Mouse (Mus musculus): ENCODE measurements around the gene Mrps30. TPM values are rescaled to one million over a fixed set of nuclear protein-coding genes. Genes with fewer than 3 reads are reported as not detected.

The Mrps30 gene
- 14.4 and 25.1 TPM in 2 replicates for polyA plus RNA-seq (2012; rRNA removed)

DNA sequence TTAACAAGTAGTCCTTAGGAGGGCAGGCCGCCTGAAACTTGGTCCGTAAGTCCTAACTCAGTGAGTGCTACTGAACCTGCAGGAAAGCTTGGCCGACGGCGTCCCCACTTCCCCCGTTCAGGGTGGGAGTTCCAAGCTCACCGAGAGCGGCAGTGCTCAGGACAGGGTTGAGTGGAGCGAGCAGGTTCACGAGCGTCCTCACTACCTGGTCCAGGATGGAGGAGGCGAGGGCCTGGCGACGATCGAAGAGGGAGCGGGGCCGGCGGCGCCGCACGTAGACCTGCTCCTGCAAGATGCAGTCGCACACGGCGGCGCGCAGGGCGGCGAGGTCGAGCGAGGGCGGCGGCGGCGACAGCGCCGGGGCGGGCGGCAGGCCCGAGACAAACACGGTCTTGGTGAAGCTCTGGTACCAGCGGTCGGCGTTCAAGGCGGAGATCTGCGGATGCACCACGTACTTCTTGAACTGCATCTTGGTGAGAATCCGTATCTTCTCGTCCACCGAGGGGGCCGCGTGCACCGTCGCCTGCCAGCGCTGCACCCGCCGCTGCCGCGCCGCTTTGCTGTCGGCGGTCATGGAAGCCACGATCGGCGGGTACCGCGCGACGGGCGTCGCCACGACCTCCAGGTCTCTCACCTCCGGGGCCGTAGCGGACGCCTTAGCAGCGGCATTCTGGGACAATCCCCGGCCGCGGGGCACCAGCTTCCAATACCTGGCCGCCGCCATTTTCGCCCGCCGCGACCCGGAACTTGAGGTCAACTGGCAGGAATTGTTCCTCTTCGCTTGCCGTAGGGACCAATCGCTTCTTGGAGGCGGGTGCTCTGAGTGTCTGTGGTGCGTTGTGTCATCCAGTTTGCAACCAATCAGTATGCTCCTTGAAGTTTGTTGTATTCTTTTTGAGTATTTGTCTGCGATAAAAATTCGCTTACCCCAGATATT, at the start of gene Mrps30, which contains the start of gene B430218F22Rik:
Mrps30 (minus strand) TSS at position 742 of the 937 bp plus-strand sequence.
B430218F22Rik (plus strand) TSS at position 120 of the 937 bp plus-strand sequence.
- Histone ChIP-seq H3K27me3 (ENCODE audit: control insufficient read depth, insufficient read depth, low read length) (no peaks in the 10 kb centered on the region), H3K4me3 (ENCODE audit: low read depth, low read length) (peak within 1 kb of the TSS; percentile 95), H3K27ac (ENCODE audit: insufficient read depth, low read depth, low read length) (peak within 1 kb of the TSS; percentile 23; the same call in 1 of the 2 replicates), H3K36me3 (ENCODE audit: control insufficient read depth, insufficient read depth, low read length) (peaks cover 21% of the 10 kb centered on the region), H3K4me1 (ENCODE audit: control insufficient read depth, insufficient read depth, insufficient read length, low read length) (no peaks in the 10 kb centered on the region)
- TF ChIP-seq POLR2A (IDR thresholded peaks at IDR 0.05; ENCODE audit: low read depth, low read length) (peak; percentile 35; the same call in 1 of the 2 replicates), CTCF (IDR thresholded peaks at IDR 0.05; ENCODE audit: extremely low read depth, insufficient read length, insufficient replicate concordance, low read depth, low read length) (no peak)
- under 1% methylated on average over 93 of the region's 93 CpGs for WGBS

DNA sequence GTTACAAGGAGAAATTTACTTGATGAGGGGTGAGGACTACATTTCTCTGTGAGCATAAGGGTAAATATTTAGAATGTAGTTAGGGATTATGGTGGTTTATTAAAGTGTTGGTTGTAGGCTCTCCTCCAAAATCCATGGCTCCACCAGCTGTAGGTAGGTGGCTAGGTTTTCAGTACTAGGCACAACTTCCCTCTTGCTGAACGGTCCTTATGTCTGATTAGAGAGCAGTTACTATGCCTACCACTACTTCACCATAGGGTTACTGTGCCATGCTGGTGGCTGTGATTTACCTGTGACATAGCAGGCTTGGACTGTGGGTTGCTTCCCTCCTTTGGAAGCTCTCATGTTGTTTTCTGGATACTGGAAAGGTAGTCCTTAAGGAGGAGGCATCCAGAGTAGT, 33.8 kb upstream of the Mrps30 start:
- TF ChIP-seq POLR2A (IDR thresholded peaks at IDR 0.05; ENCODE audit: low read depth, low read length) (no peak), CTCF (IDR thresholded peaks at IDR 0.05; ENCODE audit: extremely low read depth, insufficient read length, insufficient replicate concordance, low read depth, low read length) (no peak)
- no peak overlapping the region for H3K27ac ChIP-seq (ENCODE audit: insufficient read depth, low read depth, low read length)
- no peaks in the 10 kb centered on the region for H3K4me1 ChIP-seq (ENCODE audit: control insufficient read depth, insufficient read depth, insufficient read length, low read length)
- no peaks in the 10 kb centered on the region for H3K36me3 ChIP-seq (ENCODE audit: control insufficient read depth, insufficient read depth, low read length)
- no peak overlapping the region for H3K4me3 ChIP-seq (ENCODE audit: low read depth, low read length)
- no peaks in the 10 kb centered on the region for H3K27me3 ChIP-seq (ENCODE audit: control insufficient read depth, insufficient read depth, low read length)
- 46% methylated on average over 1 of the region's 1 CpGs for WGBS

DNA sequence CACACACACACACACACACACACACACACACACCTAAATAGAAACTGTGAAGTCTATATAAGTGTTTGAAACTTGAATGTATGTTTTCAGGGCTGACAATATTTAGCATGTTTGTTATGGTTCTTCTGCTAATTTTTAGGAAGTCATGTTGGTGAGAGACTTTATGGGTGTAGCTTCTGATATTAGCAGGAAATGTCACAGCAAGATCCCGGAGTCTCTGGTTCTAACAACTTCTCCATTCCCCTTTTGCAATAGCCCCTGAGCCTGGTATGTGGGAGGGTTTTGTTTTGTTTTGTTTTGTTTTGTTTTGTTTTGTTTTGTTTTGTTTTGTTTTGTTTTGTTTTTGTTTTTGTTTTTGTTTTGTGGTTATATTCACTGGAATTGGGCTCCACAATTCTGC, 33.4 kb upstream of the Mrps30 start:
- 69% methylated on average over 1 of the region's 1 CpGs for WGBS
- H3K27me3 ChIP-seq (ENCODE audit: control insufficient read depth, insufficient read depth, low read length), result no peaks in the 10 kb centered on the region
- no peak for TF ChIP-seq POLR2A (IDR thresholded peaks at IDR 0.05; ENCODE audit: low read depth, low read length)
- TF ChIP-seq CTCF (IDR thresholded peaks at IDR 0.05; ENCODE audit: extremely low read depth, insufficient read length, insufficient replicate concordance, low read depth, low read length), result no peak
- H3K4me3 ChIP-seq (ENCODE audit: low read depth, low read length), result no peak overlapping the region
- H3K27ac ChIP-seq (ENCODE audit: insufficient read depth, low read depth, low read length), result no peak overlapping the region
- H3K4me1 ChIP-seq (ENCODE audit: control insufficient read depth, insufficient read depth, insufficient read length, low read length), result no peaks in the 10 kb centered on the region
- H3K36me3 ChIP-seq (ENCODE audit: control insufficient read depth, insufficient read depth, low read length), result no peaks in the 10 kb centered on the region

DNA sequence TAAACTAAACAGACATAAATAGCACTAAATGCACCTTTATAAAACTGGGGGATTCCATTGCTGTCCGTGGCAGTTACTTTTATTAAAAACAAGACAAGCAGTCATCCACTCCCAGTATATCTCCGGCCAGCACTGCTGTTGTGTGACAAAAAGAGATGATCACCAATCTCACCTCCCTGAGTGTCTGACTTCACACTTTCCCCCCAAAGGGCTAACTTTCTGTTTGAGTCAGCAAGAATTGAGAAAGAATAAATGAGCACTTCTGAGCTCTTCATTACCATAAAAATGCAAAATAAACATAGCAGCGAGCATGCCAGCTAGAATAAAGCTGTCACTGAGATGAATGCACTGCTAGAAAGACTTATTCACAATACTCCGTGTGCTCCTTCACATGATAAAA, 31.1 kb upstream of the Mrps30 start:
- no peak overlapping the region for H3K4me3 ChIP-seq (ENCODE audit: low read depth, low read length)
- no peaks in the 10 kb centered on the region for H3K36me3 ChIP-seq (ENCODE audit: control insufficient read depth, insufficient read depth, low read length)
- 49% methylated on average over 4 of the region's 4 CpGs for WGBS
- H3K27me3 ChIP-seq (ENCODE audit: control insufficient read depth, insufficient read depth, low read length), result no peaks in the 10 kb centered on the region; the same call in 1 of the 2 replicates
- no peaks in the 10 kb centered on the region for H3K4me1 ChIP-seq (ENCODE audit: control insufficient read depth, insufficient read depth, insufficient read length, low read length)
- no peak for TF ChIP-seq POLR2A (IDR thresholded peaks at IDR 0.05; ENCODE audit: low read depth, low read length)
- H3K27ac ChIP-seq (ENCODE audit: insufficient read depth, low read depth, low read length), result no peak overlapping the region

DNA sequence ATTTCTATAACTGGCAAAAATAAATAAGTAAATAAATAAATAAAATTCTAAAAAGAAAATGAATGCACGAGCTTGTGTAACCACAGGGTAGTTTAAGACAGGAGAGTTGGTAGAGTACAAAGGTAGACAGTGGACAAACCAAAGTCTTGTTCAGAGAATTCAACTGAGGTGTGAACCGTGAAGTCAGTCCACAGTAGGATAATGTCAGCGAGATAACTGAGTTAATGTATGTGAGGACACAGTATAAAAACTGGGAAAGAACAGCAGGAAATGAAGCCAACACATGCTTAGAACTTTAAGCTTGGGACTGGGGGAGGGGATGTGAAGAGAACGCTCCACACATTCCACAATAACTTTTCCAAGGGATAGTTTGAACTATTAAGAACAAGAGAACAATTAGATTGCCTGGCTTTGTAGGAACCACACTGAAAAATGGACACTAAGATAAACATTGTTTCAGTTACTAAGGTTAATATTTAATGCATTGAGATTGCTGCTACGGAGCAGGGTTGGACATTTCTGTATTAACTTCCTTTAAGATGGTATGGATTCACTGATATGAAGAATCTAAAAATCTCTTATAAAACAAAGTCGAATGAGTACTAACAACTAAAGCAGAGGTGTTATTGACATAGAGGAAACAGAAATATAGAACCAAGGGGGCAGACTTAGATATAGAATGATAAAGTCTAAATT, 24.4 kb upstream of the Mrps30 start:
- Histone ChIP-seq H3K4me1 (ENCODE audit: control insufficient read depth, insufficient read depth, insufficient read length, low read length) (no peaks in the 10 kb centered on the region), H3K36me3 (ENCODE audit: control insufficient read depth, insufficient read depth, low read length) (no peaks in the 10 kb centered on the region), H3K4me3 (ENCODE audit: low read depth, low read length) (no peak overlapping the region), H3K27ac (ENCODE audit: insufficient read depth, low read depth, low read length) (no peak overlapping the region), H3K27me3 (ENCODE audit: control insufficient read depth, insufficient read depth, low read length) (no peaks in the 10 kb centered on the region; the same call in 1 of the 2 replicates)
- 25% methylated on average over 6 of the region's 6 CpGs for WGBS
- TF ChIP-seq CTCF (IDR thresholded peaks at IDR 0.05; ENCODE audit: extremely low read depth, insufficient read length, insufficient replicate concordance, low read depth, low read length) (no peak), POLR2A (IDR thresholded peaks at IDR 0.05; ENCODE audit: low read depth, low read length) (no peak)

DNA sequence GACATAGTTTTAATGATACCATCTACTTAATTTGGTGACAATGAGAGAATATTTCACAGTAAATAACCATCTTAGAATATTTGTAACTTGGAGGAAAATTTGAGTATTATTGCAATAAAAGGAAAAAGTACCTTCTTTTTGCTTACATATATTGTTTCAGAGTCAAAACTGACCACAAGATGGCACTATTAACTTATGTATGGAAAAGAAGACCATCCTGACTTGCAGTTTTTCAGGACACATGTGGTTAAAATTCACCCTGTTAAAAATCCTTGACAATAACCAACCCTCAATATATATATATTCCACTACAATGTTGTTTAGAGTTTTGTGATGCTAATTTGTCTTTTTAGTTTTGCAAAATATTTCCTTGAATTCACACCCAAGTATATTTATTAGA, 16.5 kb upstream of the Mrps30 start:
- TF ChIP-seq CTCF (IDR thresholded peaks at IDR 0.05; ENCODE audit: extremely low read depth, insufficient read length, insufficient replicate concordance, low read depth, low read length) (no peak), POLR2A (IDR thresholded peaks at IDR 0.05; ENCODE audit: low read depth, low read length) (no peak)
- no peaks in the 10 kb centered on the region for H3K4me1 ChIP-seq (ENCODE audit: control insufficient read depth, insufficient read depth, insufficient read length, low read length)
- no peaks in the 10 kb centered on the region for H3K27me3 ChIP-seq (ENCODE audit: control insufficient read depth, insufficient read depth, low read length)
- no peaks in the 10 kb centered on the region for H3K36me3 ChIP-seq (ENCODE audit: control insufficient read depth, insufficient read depth, low read length)
- no peak overlapping the region for H3K4me3 ChIP-seq (ENCODE audit: low read depth, low read length)
- no peak overlapping the region for H3K27ac ChIP-seq (ENCODE audit: insufficient read depth, low read depth, low read length)

DNA sequence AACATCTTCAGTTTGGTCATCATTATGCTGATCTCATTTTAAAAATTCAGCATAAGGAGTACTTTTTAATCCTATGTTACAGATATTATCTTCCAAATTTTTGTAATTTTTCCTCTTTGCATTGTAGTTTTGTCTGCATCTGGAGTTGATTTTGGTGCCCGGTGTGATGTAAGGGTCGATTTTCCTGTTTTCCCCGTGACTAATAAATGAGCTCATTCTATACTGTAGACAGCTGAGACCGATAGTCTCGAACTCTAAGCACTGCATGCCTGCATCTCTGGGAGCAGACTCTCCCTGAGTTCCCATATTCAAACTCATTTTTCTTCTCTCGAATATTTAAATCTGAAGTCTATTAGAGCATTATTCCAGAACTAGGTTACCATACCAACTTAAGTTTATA, 13.3 kb upstream of the Mrps30 start:
- Histone ChIP-seq H3K27me3 (ENCODE audit: control insufficient read depth, insufficient read depth, low read length) (no peaks in the 10 kb centered on the region), H3K27ac (ENCODE audit: insufficient read depth, low read depth, low read length) (no peak overlapping the region), H3K36me3 (ENCODE audit: control insufficient read depth, insufficient read depth, low read length) (no peaks in the 10 kb centered on the region), H3K4me3 (ENCODE audit: low read depth, low read length) (no peak overlapping the region), H3K4me1 (ENCODE audit: control insufficient read depth, insufficient read depth, insufficient read length, low read length) (no peaks in the 10 kb centered on the region)
- TF ChIP-seq CTCF (IDR thresholded peaks at IDR 0.05; ENCODE audit: extremely low read depth, insufficient read length, insufficient replicate concordance, low read depth, low read length) (no peak), POLR2A (IDR thresholded peaks at IDR 0.05; ENCODE audit: low read depth, low read length) (no peak)
- WGBS, result 70% methylated on average over 6 of the region's 6 CpGs
